Mouse (Mus musculus): ENCODE results near the gene Elfn2.

DNA sequence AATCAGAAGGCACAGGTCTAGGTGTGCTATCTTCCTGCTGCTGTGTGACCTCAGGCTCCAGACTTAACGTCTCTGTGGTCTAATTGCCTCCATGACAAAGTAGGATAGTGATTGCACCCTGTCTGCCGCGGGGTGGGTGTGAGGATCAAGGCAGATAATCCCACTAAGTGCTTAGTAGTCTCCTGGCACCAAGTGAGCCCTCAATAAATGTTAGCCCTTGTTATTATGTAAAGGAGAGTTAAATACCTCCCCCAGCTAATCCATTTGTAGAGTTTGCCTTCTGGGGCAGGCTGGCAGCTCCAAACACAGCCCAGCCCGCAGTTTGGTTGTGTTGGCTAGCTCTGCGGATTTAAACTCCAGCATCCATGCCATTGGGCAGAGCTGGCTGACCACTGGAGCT lies 22.8 kb downstream of the Elfn2 start:
- TF ChIP-seq POLR2A (IDR thresholded peaks at IDR 0.05; ENCODE audit: insufficient read length, low read depth) (no peak), MYOG (IDR thresholded peaks at IDR 0.05; ENCODE audit: control insufficient read depth in 1 of 3, insufficient read depth in 1 of 3, insufficient read length in 2 of 3, low read depth in 2 of 3) (no peak), E2F4 (IDR thresholded peaks at IDR 0.05; ENCODE audit: insufficient read depth) (no peak), REST (IDR thresholded peaks at IDR 0.05; ENCODE audit: insufficient read depth, insufficient read length) (no peak), MYOD1 (IDR thresholded peaks at IDR 0.05; ENCODE audit: control insufficient read depth in 1 of 3, insufficient read length in 2 of 3, low read depth in 2 of 3) (no peak), POLR2AphosphoS2 (IDR thresholded peaks at IDR 0.05; ENCODE audit: insufficient read length, low read depth) (no peak), TCF3 (IDR thresholded peaks at IDR 0.05; ENCODE audit: insufficient read length, low read depth) (no peak), TCF12 (IDR thresholded peaks at IDR 0.05; ENCODE audit: insufficient read depth, poor library complexity, severe bottlenecking) (no peak), CEBPB (IDR thresholded peaks at IDR 0.05; ENCODE audit: insufficient read depth, poor library complexity, severe bottlenecking) (no peak), USF1 (IDR thresholded peaks at IDR 0.05; ENCODE audit: low read depth) (no peak), SRF (IDR thresholded peaks at IDR 0.05; ENCODE audit: control insufficient read depth, insufficient read length, low read depth) (no peak)
